Mouse (Mus musculus) heart, postnatal 0 days (tissue): Measurements from ENCODE around the gene Rapgef5. TPM values are rescaled to one million over a fixed set of nuclear protein-coding genes. Genes with fewer than 3 reads are reported as not detected.
"Not testable (repeated sequence)": the region's sequence is repeated elsewhere in the genome, so short reads cannot be mapped to it uniquely, and the experiment has no call there.

Source experiments
- ATAC-seq: fragments of 200-750 bp; cut with Nextera tagmentation; 2 replicates; pipeline ENCODE4 v1.8.0; 2017; ENCODE audit warnings: low read depth, moderate number of reproducible peaks, moderate library complexity; ENCODE audit not compliant: insufficient read depth
- DNase-seq: peaks from one replicate; pipeline ENCODE4 v3.0.0-alpha.2; 2016; ENCODE audit warnings: low spot score
- H3K27ac ChIP-seq: fragments of 300-500 bp; sonication (generic); 2 replicates; pipeline ENCODE4 v1.5.1; 2014; ENCODE audit warnings: low read depth, mild to moderate bottlenecking
- H3K27me3 ChIP-seq: fragments of 300-500 bp; sonication (generic); 2 replicates; pipeline ENCODE4 v1.6.1; 2014; ENCODE audit warnings: low read length, mixed read lengths; ENCODE audit not compliant: control insufficient read depth, insufficient read depth
- H3K36me3 ChIP-seq: fragments of 300-500 bp; sonication (generic); replicated peaks from 2 replicates; pipeline ENCODE4 v1.6.1; 2014; ENCODE audit warnings: low read length, mixed read lengths; ENCODE audit not compliant: control insufficient read depth, insufficient read depth
- H3K4me1 ChIP-seq: fragments of 300-500 bp; sonication (generic); 2 replicates; pipeline ENCODE4 v1.6.1; 2014; ENCODE audit warnings: antibody characterized with exemption; ENCODE audit not compliant: control insufficient read depth, insufficient read depth
- H3K4me2 ChIP-seq: fragments of 300-500 bp; sonication (generic); 2 replicates; pipeline ENCODE4 v1.6.1; 2014; ENCODE audit warnings: low read depth, mild to moderate bottlenecking, low read length, moderate library complexity
- H3K4me3 ChIP-seq: fragments of 300-500 bp; sonication (generic); 2 replicates; pipeline ENCODE4 v1.5.1; 2014; ENCODE audit warnings: low read depth, low read length
- H3K9ac ChIP-seq: fragments of 300-500 bp; sonication (generic); replicated peaks from 2 replicates; pipeline ENCODE4 v1.6.1; 2014; ENCODE audit warnings: low read depth, low read length, mixed read lengths
- H3K9me3 ChIP-seq: fragments of 300-500 bp; sonication (generic); replicated peaks from 2 replicates; pipeline ENCODE4 v1.6.1; 2016; ENCODE audit warnings: low read length; ENCODE audit not compliant: control insufficient read depth
- CTCF ChIP-seq: IDR thresholded peaks from 2 replicates; pipeline ENCODE4 v1.5.1; 2016; ENCODE audit warnings: antibody characterized with exemption, control low read depth, low read depth
- EP300 ChIP-seq: IDR thresholded peaks from 2 replicates; pipeline ENCODE4 v1.6.1; 2016; ENCODE audit warnings: antibody characterized with exemption, low read depth
- WGBS: fragments of 180-500 bp; shearing (Covaris S2); extraction: QIAGEN DNeasy Blood & Tissue Kit; methylation state at CpG from one replicate; pipeline ENCODE4 v1.1.7; 2014; 5-methylcytosine and 5-hydroxymethylcytosine counted together
- polyA plus RNA-seq: library from polyadenylated mRNA; unstranded; fragments of >200 nt; fragmentation: Nextera tagmentation; extraction: Ambion mirVana; gene quantifications from 2 replicates; pipeline ENCODE4 v1.2.1, GENCODE M21; 2015
- total RNA-seq: library from RNA; depleted of rRNA; stranded (reverse); fragments of >200 nt; gene quantifications from 2 replicates; pipeline ENCODE4 v1.2.3, GENCODE M21; 2014; ENCODE audit warnings: low replicate concordance

The Rapgef5 gene
- total and polyA plus RNA-seq, 2 experiments from 2014 or later: 11.1 to 30.8 TPM

DNA sequence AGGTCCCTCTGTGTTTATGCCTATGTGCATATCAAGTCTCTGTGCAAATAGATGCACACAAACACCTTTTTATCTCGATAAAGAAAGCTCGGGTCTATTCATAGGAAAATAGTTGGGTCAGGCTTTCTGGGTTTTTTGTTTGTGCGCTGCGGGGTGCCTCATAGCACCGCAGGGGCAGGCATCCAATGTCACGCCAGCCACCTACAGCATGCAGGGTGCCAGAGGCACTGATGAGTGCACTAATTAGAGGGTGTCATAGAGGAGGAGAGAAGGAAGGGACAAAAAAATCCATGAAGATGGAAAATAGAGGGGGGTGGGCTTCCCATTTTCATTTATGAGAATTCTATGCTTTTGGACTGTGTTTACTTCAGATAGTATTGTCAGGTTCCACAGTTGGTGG, 270.3 kb downstream of the Rapgef5 start:
- Histone ChIP-seq H3K27ac (no peak overlapping the region), H3K9me3 (no peaks in the 10 kb centered on the region), H3K27me3 (no peaks in the 10 kb centered on the region), H3K4me2 (no peak overlapping the region), H3K4me1 (no peaks in the 10 kb centered on the region), H3K9ac (no peak overlapping the region), H3K4me3 (no peak overlapping the region), H3K36me3 (no peaks in the 10 kb centered on the region)
- DNase-seq (no peak), ATAC-seq (no peak)
- WGBS: 50% methylated on average over 6 of the region's 6 CpGs
- TF ChIP-seq EP300: no peak
- TF ChIP-seq CTCF: no peak

DNA sequence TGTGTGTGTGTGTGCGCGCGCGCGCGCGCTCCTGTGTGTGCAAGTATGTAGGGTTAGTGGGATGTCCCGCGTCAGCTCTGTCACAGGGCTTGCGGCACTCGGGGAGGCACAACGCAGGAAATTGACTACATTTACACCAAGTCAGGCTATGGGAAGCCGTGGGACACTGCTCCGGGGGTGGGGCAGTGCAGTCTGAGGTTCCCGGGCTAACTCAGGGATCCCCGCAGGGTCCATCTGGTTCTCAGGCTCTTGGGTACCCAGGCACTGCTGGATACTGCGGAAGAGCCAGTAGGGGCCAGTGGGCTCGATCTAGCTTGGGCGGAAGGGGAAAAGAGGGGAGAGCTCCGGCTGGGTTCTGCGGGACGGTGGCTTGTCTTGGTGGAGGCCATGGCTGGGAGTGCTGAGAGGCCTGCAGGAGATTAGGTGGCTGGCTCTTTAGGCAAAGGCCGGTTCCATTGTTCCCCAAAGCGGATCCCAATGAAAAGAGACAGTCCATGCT, 272.3 kb downstream of the Rapgef5 start:
- DNase-seq (no peak), ATAC-seq (no peak; the same call in 1 of the 2 replicates)
- Histone ChIP-seq H3K4me3 (peak overlapping the region; percentile 25), H3K9ac (no peak overlapping the region), H3K36me3 (no peaks in the 10 kb centered on the region), H3K27me3 (no peaks in the 10 kb centered on the region), H3K4me2 (peak overlapping the region; percentile 50), H3K9me3 (no peaks in the 10 kb centered on the region), H3K4me1 (no peaks in the 10 kb centered on the region), H3K27ac (no peak overlapping the region)
- TF ChIP-seq CTCF (no peak), EP300 (no peak)
- 11% methylated on average over 24 of the region's 24 CpGs for WGBS

DNA sequence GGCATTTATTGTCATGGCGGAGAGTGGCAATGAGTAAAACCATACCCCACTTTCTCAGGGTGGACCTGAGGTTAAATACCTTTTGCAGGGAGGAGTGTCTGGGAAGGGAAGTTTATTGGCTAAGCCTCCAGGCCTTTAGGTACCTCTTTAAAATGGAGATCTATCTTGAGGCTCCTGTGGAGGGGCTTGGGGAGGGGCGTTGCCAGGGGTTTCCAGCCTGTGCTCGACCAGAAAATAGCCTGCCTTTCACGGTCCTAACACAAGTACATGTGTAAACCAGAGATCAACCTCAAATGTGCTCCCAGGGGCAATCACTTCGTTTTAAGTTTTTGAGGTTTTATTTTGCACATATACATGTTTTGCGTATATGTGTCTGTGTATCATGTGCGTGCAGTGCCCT, 272.7 kb downstream of the Rapgef5 start:
- 44% methylated on average over 7 of the region's 7 CpGs for WGBS
- DNase-seq (no peak), ATAC-seq (no peak)
- Histone ChIP-seq H3K4me1 (no peaks in the 10 kb centered on the region), H3K9me3 (no peaks in the 10 kb centered on the region), H3K9ac (no peak overlapping the region), H3K36me3 (no peaks in the 10 kb centered on the region), H3K4me2 (no peak overlapping the region), H3K4me3 (no peak overlapping the region), H3K27me3 (no peaks in the 10 kb centered on the region), H3K27ac (no peak overlapping the region)
- TF ChIP-seq EP300 (no peak), CTCF (no peak)

- DNase-seq (no peak), ATAC-seq (no peak)
- Histone ChIP-seq H3K4me3 (no peak overlapping the region), H3K9ac (no peak overlapping the region), H3K9me3 (no peaks in the 10 kb centered on the region), H3K27me3 (no peaks in the 10 kb centered on the region), H3K4me2 (no peak overlapping the region), H3K4me1 (no peaks in the 10 kb centered on the region), H3K36me3 (no peaks in the 10 kb centered on the region), H3K27ac (no peak overlapping the region)
- TF ChIP-seq CTCF (no peak), EP300 (no peak)
- 71% methylated on average over 4 of the region's 4 CpGs for WGBS
Observed at GRCm38 (mm10) chr12:117795303-117795702, 279.0 kb downstream of the Rapgef5 start.

DNA sequence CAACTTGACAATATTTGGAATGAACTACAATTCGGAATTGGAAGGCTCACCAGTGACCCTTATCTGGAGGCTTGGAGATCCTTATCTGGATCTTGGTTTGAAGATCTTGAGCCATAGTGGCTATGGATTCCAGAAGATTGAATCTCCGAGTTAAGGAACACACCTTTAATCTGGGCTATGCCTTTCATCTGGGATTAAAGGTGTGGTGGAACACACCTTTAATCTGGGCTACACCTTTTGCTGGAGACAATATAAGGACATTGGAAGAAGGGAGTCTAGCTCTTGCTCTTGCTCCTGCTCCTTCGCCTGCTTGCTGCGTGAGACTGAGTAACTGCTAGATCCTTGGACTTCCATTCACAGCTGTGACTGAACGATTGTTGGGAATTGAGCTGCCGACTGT, 287.7 kb downstream of the Rapgef5 start, which contains the start of gene Cdca7l:
TSS of gene Cdca7l (plus strand) at position 301 of the 400 bp plus-strand sequence.
- not testable (repeated sequence) for H3K36me3 ChIP-seq, H3K4me3 ChIP-seq, H3K4me2 ChIP-seq, DNase-seq, H3K4me1 ChIP-seq, H3K9me3 ChIP-seq, H3K27me3 ChIP-seq, H3K9ac ChIP-seq, H3K27ac ChIP-seq, ATAC-seq
- WGBS: no CpG with 5 or more reads among the region's 6 CpGs

GRCm38 (mm10) chr12:117805576-117805975, 289.3 kb downstream of the Rapgef5 start:
- Histone ChIP-seq H3K36me3 (no peaks in the 10 kb centered on the region), H3K4me3 (no peak overlapping the region), H3K4me2 (no peak overlapping the region), H3K4me1 (no peaks in the 10 kb centered on the region), H3K9ac (no peak overlapping the region), H3K27ac (no peak overlapping the region), H3K27me3 (no peaks in the 10 kb centered on the region), H3K9me3 (no peaks in the 10 kb centered on the region)
- WGBS: 73% methylated on average over 4 of the region's 4 CpGs
- TF ChIP-seq EP300 (no peak), CTCF (no peak)
- DNase-seq (no peak), ATAC-seq (no peak)
